Mouse (Mus musculus) embryo, embryonic 10 days (tissue): ENCODE measurements at regions not wholly inside any gene's neighbourhood (a gene's known extent, or its start where the extent isn't known, plus 50 kb on each side); places are given as distances from the start of the nearest gene placed in this dataset.

Experiments
- DNase-seq: peaks from one replicate; pipeline ENCODE4 v3.0.0-alpha.2; 2015; ENCODE audit warnings: low spot score

GRCm38 (mm10) chr1:36013823-36014341 is 54.3 kb upstream of the Hs6st1 start:
- peak; percentile 39 for DNase-seq

DNA sequence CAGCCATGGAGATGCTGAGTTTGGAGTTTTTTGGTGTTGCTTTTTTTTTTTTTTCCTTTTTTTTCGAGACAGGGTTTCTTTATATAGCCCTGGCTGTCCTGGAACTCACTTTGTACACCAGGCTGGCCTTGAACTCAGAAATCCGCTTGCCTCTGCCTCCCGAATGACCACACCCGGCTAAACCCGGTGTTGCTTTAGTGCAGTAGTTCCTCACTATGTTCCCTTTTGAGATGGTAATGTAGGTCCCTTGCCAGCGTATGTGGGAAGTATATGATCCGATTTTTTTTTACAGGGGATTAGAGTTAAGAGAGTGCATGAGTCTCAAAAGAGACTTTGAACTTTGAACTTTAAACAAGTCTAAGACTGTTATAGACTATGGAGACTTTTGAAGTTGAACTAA is 53.8 kb upstream of the Hs6st1 start:
- DNase-seq = no peak

GRCm38 (mm10) chr1:36015210-36015609 is 53.0 kb upstream of the Hs6st1 start:
- no peak for DNase-seq

DNA sequence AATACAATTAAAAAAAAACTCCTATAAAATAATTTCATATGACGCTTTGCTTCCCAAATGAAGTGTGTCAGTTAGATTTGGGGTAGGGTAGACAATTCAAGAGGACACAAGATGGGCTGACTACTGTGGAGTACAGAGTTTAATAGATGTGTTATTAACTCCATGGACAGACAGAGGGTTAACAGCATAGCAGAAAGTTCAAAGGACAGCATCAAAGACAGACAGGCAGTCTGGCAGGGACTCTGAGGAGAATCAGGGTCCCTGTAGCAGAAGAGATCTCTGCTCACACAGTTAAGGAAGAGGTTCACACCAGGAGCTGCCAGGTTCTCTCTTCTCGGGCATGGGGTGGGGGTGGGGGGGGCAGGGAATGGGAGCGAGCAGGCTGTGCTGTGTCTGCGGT is 51.6 kb upstream of the Hs6st1 start:
- DNase-seq = no peak

GRCm38 (mm10) chr1:36017061-36017461 is 51.1 kb upstream of the Hs6st1 start:
- DNase-seq = peak; percentile 80

GRCm38 (mm10) chr1:36017656-36018055 is 50.5 kb upstream of the Hs6st1 start:
- no peak for DNase-seq
